8 mouse cellular contexts compared by ENCODE assay signal in the genomic region with DNA sequence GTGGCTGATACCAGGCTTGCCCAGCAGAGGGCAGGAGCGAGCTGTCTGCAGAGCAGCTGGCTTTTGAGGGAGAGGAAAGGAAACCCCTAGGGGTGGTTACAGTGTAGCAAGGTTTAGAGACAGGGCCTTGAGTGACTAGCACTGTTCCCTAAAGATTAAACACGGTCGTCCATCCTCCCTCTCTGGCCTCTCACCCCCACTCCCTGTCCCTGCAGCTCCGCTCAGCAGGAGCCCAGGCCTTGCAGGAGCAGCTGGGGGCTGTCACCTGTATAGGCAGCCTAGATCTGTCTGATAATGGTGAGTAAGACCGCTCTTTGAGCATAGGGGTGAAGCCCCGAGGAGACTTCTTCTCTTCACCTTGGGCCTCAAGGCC. TPM values are rescaled to one million over a fixed set of nuclear protein-coding genes. Genes with fewer than 3 reads are reported as not detected.
A peak's percentile ranks its signal among the peaks of the same experiment; 100 is the strongest.
DNase-seq lines count a peak whose midpoint lies in the region; TF ChIP-seq lines count a peak whose summit lies in the region.

No protein-coding gene starts in this region.

- H3K4me3 ChIP-seq in gastrocnemius, adult 2 months = no peak overlapping the region; the same call in 1 of the 2 replicates

- no peak overlapping the region for H3K27ac ChIP-seq in gastrocnemius, adult 2 months

- DNase-seq in ZHBTc4 (ENCODE audit: low read depth, low spot score) = peak; percentile 94
- peak; percentile 96 to 98 for DNase-seq in cerebellum, postnatal 14 days
- DNase-seq in gastrocnemius, adult 2 months = peak; percentile 87
- DNase-seq in hindlimb bud, embryonic 11.5 days (ENCODE audit: extremely low spot score, low read depth, low spot score) = peak; percentile 78
- DNase-seq in left cerebral cortex, postnatal 14 days (ENCODE audit: low spot score in 2 of 2) = peak; percentile 79 to 88
- peak; percentile 91 for DNase-seq in mesoderm, embryonic 11.5 days (ENCODE audit: low read depth, low spot score)
- peak; percentile 96 for DNase-seq in right cerebral cortex, postnatal 4 days
- peak; percentile 81 to 90 for DNase-seq in urinary bladder, postnatal 4 days (ENCODE audit: low spot score in 2 of 2)

- peak; percentile 97 for TF ChIP-seq CTCF in gastrocnemius, adult 2 months (IDR thresholded peaks at IDR 0.05)

- intact Hi-C loops in gastrocnemius, adult 2 months (cut with DNase I) = loop anchor here (2.0 to 10.0 kb wide), 5 partner anchors 29 to 247 kb away; a partner anchor contains a TSS
- intact Hi-C loops in left cerebral cortex, postnatal 14 days (cut with DNase I) = loop anchor here (5.0 kb wide), 1 partner anchor 40 kb away; no protein-coding TSS in a partner anchor

RNA-seq across cellular contexts. Expression of a gene that starts 7.0 kb away (rescaled TPM):
- under 1 TPM; 0.43 to 0.95 TPM for total RNA-seq in gastrocnemius, adult 2 months (2021)
- 10 to 100 TPM; 53.5 to 70.2 TPM for total RNA-seq in left cerebral cortex, postnatal 14 days (2021)

RNA-seq across cellular contexts. Expression of a gene that starts 12.8 kb away (rescaled TPM):
- not detected for total RNA-seq in gastrocnemius, adult 2 months (2021)
- total RNA-seq in left cerebral cortex, postnatal 14 days (2021) = 100 to 1,000 TPM; 184 to 205 TPM

RNA-seq across cellular contexts. Expression of a gene that starts 18.9 kb away (rescaled TPM):
- total RNA-seq in gastrocnemius, adult 2 months (2021) = 10 to 100 TPM; 28.4 to 68.7 TPM
- 10 to 100 TPM; 11.7 to 16.0 TPM for total RNA-seq in left cerebral cortex, postnatal 14 days (2021)

RNA-seq across cellular contexts. Expression of a gene that starts 27.3 kb away (rescaled TPM):
- total RNA-seq in gastrocnemius, adult 2 months (2021) = not detected
- under 1 TPM; 0.33 to 0.61 TPM for total RNA-seq in left cerebral cortex, postnatal 14 days (2021)

RNA-seq across cellular contexts. Expression of a gene that starts 42.6 kb away (rescaled TPM):
- total RNA-seq in gastrocnemius, adult 2 months (2021) = 1 to 10 TPM; 3.5 to 4.2 TPM
- total RNA-seq in left cerebral cortex, postnatal 14 days (2021) = 10 to 100 TPM; 18.6 to 19.5 TPM

Comparison
In these comparisons a context has a peak if more than half of its experiments do, and no peak if none do; other contexts are left out.
1. RNA of a gene that starts 7.0 kb away (total RNA-seq): 53.5 to 70.2 TPM in left cerebral cortex, postnatal 14 days; 0.43 to 0.95 TPM in gastrocnemius, adult 2 months; every median in the first group is over 10 times any median in the second.
2. RNA of a gene that starts 12.8 kb away (total RNA-seq): 184 to 205 TPM in left cerebral cortex, postnatal 14 days; not detected in gastrocnemius, adult 2 months; every median in the first group is over 100 times any median in the second.
3. Peak in every context shown above with its lines, with median percentiles within 50 percentile points of each other: DNase-seq.